Mouse (Mus musculus) c-Kit-positive CD71-negative TER-119-negative erythroid progenitor cells, embryonic 14.5 days (primary cell): ENCODE data around the gene Abhd14a.

Source experiments
- DNase-seq: peaks from one replicate; pipeline ENCODE4 v3.0.0-alpha.2; 2013; ENCODE audit warnings: low read depth

Abhd14a gene

GRCm38 (mm10) chr9:106469317-106469716, 21.8 kb upstream of the Abhd14a start:
- DNase-seq: no peak

GRCm38 (mm10) chr9:106467746-106468145, 20.3 kb upstream of the Abhd14a start:
- no peak for DNase-seq

GRCm38 (mm10) chr9:106466721-106467120, 19.2 kb upstream of the Abhd14a start:
- DNase-seq: no peak

GRCm38 (mm10) chr9:106465571-106466200, 18.2 kb upstream of the Abhd14a start, which contains the start of gene Gpr62:
Gene Gpr62 (minus strand): TSS chr9:106465938.
- DNase-seq: no peak

GRCm38 (mm10) chr9:106464751-106465541, 17.5 kb upstream of the Abhd14a start:
- no peak for DNase-seq

GRCm38 (mm10) chr9:106463122-106464063, 15.9 kb upstream of the Abhd14a start:
- DNase-seq: no peak

- no peak for DNase-seq
Measured at GRCm38 (mm10) chr9:106462430-106462800, 14.9 kb upstream of the Abhd14a start.

GRCm38 (mm10) chr9:106461641-106462429, 14.4 kb upstream of the Abhd14a start:
- no peak for DNase-seq

- DNase-seq: no peak
Measured at GRCm38 (mm10) chr9:106461026-106461415, 13.5 kb upstream of the Abhd14a start.

GRCm38 (mm10) chr9:106460401-106461025, 13.0 kb upstream of the Abhd14a start:
- DNase-seq: no peak

- no peak for DNase-seq
Measured at GRCm38 (mm10) chr9:106459946-106460345, 12.5 kb upstream of the Abhd14a start.

GRCm38 (mm10) chr9:106457920-106458319, 10.4 kb upstream of the Abhd14a start:
- no peak for DNase-seq

- no peak for DNase-seq
Measured at GRCm38 (mm10) chr9:106457163-106457559, 9.7 kb upstream of the Abhd14a start.

GRCm38 (mm10) chr9:106456325-106457162, 9.1 kb upstream of the Abhd14a start:
- DNase-seq: no peak

GRCm38 (mm10) chr9:106454888-106455681, 7.6 kb upstream of the Abhd14a start:
- DNase-seq: no peak

- DNase-seq: no peak
Measured at GRCm38 (mm10) chr9:106454071-106454761, 6.7 kb upstream of the Abhd14a start.

- no peak for DNase-seq
Measured at GRCm38 (mm10) chr9:106453271-106454070, 6.0 kb upstream of the Abhd14a start, which contains the start of gene Pcbp4. Gene Pcbp4 (plus strand): TSS chr9:106453291.

- no peak for DNase-seq
Measured at GRCm38 (mm10) chr9:106452821-106453220, 5.3 kb upstream of the Abhd14a start.
